Mouse (Mus musculus) heart, adult 2 months (tissue): ENCODE data around the gene Azin2. TPM values are rescaled to one million over a fixed set of nuclear protein-coding genes. Genes with fewer than 3 reads are reported as not detected.

Experiments
- DNase-seq, 2 experiments: peaks; one replicate each; pipeline ENCODE4 v3.0.0; 2021
- H3K27ac ChIP-seq: fragments of 200-600 bp; 2 replicates; pipeline ENCODE4 v1.8.1; 2022
- H3K27me3 ChIP-seq: fragments of 200-500 bp; 2 replicates; pipeline ENCODE4 v1.6.1; 2012; ENCODE audit warnings: mild to moderate bottlenecking, low read length, inconsistent platforms, mixed read lengths; ENCODE audit not compliant: control insufficient read depth, insufficient read depth
- H3K36me3 ChIP-seq: fragments of 200-500 bp; 2 replicates; pipeline ENCODE4 v1.6.1; 2012; ENCODE audit warnings: low read length, inconsistent platforms; ENCODE audit not compliant: control insufficient read depth, insufficient read depth
- H3K4me1 ChIP-seq: fragments of 200-500 bp; 2 replicates; pipeline ENCODE4 v1.6.1; 2011; ENCODE audit warnings: low read length; ENCODE audit not compliant: control insufficient read depth, insufficient read depth
- H3K4me3 ChIP-seq: fragments of 200-600 bp; 2 replicates; pipeline ENCODE4 v1.8.1; 2022
- H3K79me2 ChIP-seq: fragments of 200-500 bp; replicated peaks from 2 replicates; pipeline ENCODE4 v1.6.1; 2012; ENCODE audit warnings: mild to moderate bottlenecking, inconsistent platforms, low read length, moderate library complexity, mixed read lengths; ENCODE audit not compliant: control insufficient read depth, insufficient read depth
- H3K9ac ChIP-seq: fragments of 200-500 bp; 2 replicates; pipeline ENCODE4 v1.6.1; 2012; ENCODE audit warnings: low read depth, mild to moderate bottlenecking, control low read depth, inconsistent platforms, low read length, mixed read lengths
- CTCF ChIP-seq: fragments of 200-600 bp; IDR thresholded peaks from 2 replicates; pipeline ENCODE4 v1.8.1; 2022; ENCODE audit warnings: antibody characterized with exemption, mild to moderate bottlenecking, moderate library complexity
- EP300 ChIP-seq: fragments of 200-500 bp; IDR thresholded peaks from 2 replicates; pipeline ENCODE4 v1.6.1; 2011; ENCODE audit warnings: low read depth, low read length, control low read depth; ENCODE audit not compliant: insufficient read depth
- POLR2A ChIP-seq: fragments of 200-500 bp; IDR thresholded peaks from 2 replicates; pipeline ENCODE4 v1.6.1; 2011; ENCODE audit warnings: mild to moderate bottlenecking, low read depth, low read length, control low read depth; ENCODE audit not compliant: insufficient read depth
- WGBS: fragments of 180-500 bp; shearing (Covaris S2); methylation state at CpG from one replicate; pipeline ENCODE4 v1.1.7; 2018; 5-methylcytosine and 5-hydroxymethylcytosine counted together
- intact Hi-C: fragments of 180-260 bp; cut with DNase I; formaldehyde crosslinking; loops from one replicate; pipeline ENCODE4 v1.15.1; 2025
- long read RNA-seq: library from polyadenylated mRNA; stranded (forward); transcript quantifications from one replicate; pipeline ENCODE4 v2.0.0, GENCODE M21; 2021
- polyA plus RNA-seq: library from polyadenylated mRNA; depleted of rRNA; stranded (reverse); fragments of >200 nt; gene quantifications from 2 replicates; pipeline ENCODE4 v1.2.3, GENCODE M21; 2012; rRNA removed
- total RNA-seq, 2 experiments: library from RNA; stranded (reverse); gene quantifications; 2 replicates each; pipeline ENCODE4 v1.2.3; 2021

The Azin2 gene
- 1 to 10 TPM; 2.0 to 3.0 TPM for total RNA-seq
- polyA plus RNA-seq: 3.2 and 3.7 TPM in 2 replicates
- long read RNA-seq, partial matches to known transcripts: 0 of 2 reads
- long read RNA-seq, other reads (novel, unspliced or antisense): 1 of 2 reads

DNA sequence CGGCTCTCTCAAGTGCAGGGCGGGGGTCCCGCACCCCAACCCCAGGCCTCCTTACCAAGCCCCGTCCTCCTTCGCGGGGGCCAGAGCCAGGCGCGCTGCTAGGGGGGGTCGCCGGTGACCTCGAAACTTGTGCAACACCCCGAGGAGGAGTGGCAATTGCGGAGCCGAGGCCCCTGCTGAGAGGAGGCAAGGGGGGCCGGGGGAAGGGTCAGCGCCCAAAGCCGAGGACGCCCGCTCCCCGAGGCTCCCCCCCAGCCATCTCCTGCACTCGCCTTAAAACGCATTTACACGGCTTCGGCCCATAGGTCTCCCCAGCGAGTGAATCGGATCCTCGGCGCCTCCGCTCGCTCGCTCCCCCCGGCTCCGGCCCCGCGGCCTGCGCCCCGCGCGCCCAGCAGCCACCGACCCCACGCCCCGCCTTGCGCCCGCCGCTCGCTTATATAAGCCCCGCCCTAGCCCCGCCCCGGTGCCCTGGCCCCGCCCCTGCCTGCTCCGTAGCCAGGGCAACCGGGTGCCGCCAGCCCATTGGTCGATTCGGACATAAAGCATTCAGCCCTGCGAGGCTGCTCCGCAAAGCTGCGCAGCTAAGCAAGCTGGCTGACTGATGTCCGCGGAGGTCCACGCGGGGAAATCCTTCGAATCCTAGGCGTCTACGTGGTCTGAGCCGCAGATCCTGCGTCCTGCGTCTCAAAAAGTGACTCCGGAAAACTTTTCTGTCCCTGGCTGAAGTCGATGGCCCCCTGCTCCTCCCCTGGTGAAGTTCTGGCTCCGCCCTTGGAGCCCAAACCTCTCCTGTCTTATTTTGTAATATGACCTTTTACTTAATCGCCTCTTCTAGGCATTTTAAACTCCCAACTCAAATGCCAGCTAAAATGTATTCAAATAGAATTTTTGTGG lies at the start of gene Azin2:
Azin2 (minus strand) TSS at position 414 of the 897 bp plus-strand sequence.
- no peaks in the 10 kb centered on the region for H3K36me3 ChIP-seq
- peaks cover 2% of the 10 kb centered on the region; the same call in 1 of the 2 replicates for H3K4me1 ChIP-seq
- peak within 1 kb of the TSS; percentile 81 for H3K9ac ChIP-seq
- H3K79me2 ChIP-seq: no peaks in the 10 kb centered on the region
- 2% methylated on average over 66 of the region's 72 CpGs for WGBS
- H3K27me3 ChIP-seq: no peaks in the 10 kb centered on the region
- intact Hi-C loops: no loop called here
- peak within 1 kb of the TSS; percentile 50; the same call in 1 of the 2 replicates for H3K27ac ChIP-seq
- DNase-seq: peak; percentile 92 to 94
- TF ChIP-seq POLR2A (peak; percentile 89), EP300 (no peak)
- peak within 1 kb of the TSS; percentile 74 for H3K4me3 ChIP-seq

- H3K79me2 ChIP-seq: no peaks in the 10 kb centered on the region
- peak overlapping the region; percentile 36; the same call in 1 of the 2 replicates for H3K27ac ChIP-seq
- H3K9ac ChIP-seq: no peak overlapping the region
- WGBS: 23% methylated on average over 15 of the region's 15 CpGs
- TF ChIP-seq EP300 (0 out of 2 replicates have a peak, but pooled peaks have one; percentile 6), POLR2A (no peak)
- no peaks in the 10 kb centered on the region for H3K27me3 ChIP-seq
- no peaks in the 10 kb centered on the region for H3K36me3 ChIP-seq
- H3K4me1 ChIP-seq: peaks cover 3% of the 10 kb centered on the region
- intact Hi-C loops: no loop called here
- no peak overlapping the region for H3K4me3 ChIP-seq
- peak; percentile 56 to 73 for DNase-seq
These were observed 49.4 kb upstream of the Azin2 start for GRCm38 (mm10) chr4:129011604-129012121.

- H3K36me3 ChIP-seq: no peaks in the 10 kb centered on the region
- no peak for DNase-seq
- intact Hi-C loops: no loop called here
These were observed 47.3 kb upstream of the Azin2 start for GRCm38 (mm10) chr4:129009521-129009920.

GRCm38 (mm10) chr4:129008672-129009071 lies 46.4 kb upstream of the Azin2 start:
- intact Hi-C loops: no loop called here
- Histone ChIP-seq H3K27ac (no peak overlapping the region), H3K79me2 (no peaks in the 10 kb centered on the region), H3K36me3 (no peaks in the 10 kb centered on the region), H3K9ac (no peak overlapping the region), H3K27me3 (no peaks in the 10 kb centered on the region), H3K4me3 (no peak overlapping the region), H3K4me1 (peaks cover 3% of the 10 kb centered on the region)
- WGBS: 78% methylated on average over 3 of the region's 3 CpGs
- TF ChIP-seq EP300 (no peak), CTCF (no peak), POLR2A (no peak)
- DNase-seq: no peak

More at GRCm38 (mm10) chr4:129009521-129009920, 47.3 kb upstream of the Azin2 start:
- 84% methylated on average over 5 of the region's 5 CpGs for WGBS
- Histone ChIP-seq H3K4me3 (no peak overlapping the region), H3K27ac (peak overlapping the region; percentile 15; the same call in 1 of the 2 replicates), H3K27me3 (no peaks in the 10 kb centered on the region), H3K4me1 (peaks cover 3% of the 10 kb centered on the region), H3K79me2 (no peaks in the 10 kb centered on the region), H3K9ac (no peak overlapping the region)
- no peak for TF ChIP-seq CTCF
- no peak for TF ChIP-seq POLR2A
- no peak for TF ChIP-seq EP300

DNA sequence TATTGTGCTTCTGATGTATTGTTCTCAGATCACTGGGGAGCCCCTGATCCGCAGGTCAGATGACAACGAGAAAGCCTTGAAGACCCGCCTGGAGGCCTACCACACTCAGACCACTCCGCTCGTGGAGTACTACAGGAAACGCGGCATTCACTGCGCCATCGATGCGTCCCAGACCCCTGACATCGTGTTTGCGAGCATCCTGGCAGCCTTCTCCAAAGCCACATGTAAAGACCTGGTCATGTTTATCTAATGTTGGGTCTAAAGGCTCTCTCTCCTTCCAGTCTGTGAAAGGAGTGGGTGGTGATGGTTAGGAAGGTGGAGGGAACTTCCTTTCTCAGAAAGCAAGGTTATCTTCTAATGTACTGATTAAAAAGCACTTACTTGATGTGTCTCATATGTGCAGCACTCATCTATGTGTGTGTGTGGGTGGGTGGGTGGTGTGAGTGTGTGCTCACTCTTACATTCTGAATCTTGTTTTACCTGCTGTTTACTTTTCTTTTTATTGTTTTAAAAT lies 45.8 kb upstream of the Azin2 start:
- Histone ChIP-seq H3K4me1 (peaks cover 3% of the 10 kb centered on the region), H3K79me2 (no peaks in the 10 kb centered on the region), H3K27me3 (no peaks in the 10 kb centered on the region), H3K27ac (no peak overlapping the region), H3K4me3 (no peak overlapping the region), H3K36me3 (no peaks in the 10 kb centered on the region), H3K9ac (no peak overlapping the region)
- 89% methylated on average over 12 of the region's 12 CpGs for WGBS
- intact Hi-C loops: no loop called here
- TF ChIP-seq EP300 (no peak), CTCF (no peak), POLR2A (no peak)
- DNase-seq: no peak
